Mouse (Mus musculus): ENCODE data around the gene Eya2. TPM values are rescaled to one million over a fixed set of nuclear protein-coding genes. Genes with fewer than 3 reads are reported as not detected.

Gene Eya2
- total and polyA plus RNA-seq, 3 experiments, result not detected

DNA sequence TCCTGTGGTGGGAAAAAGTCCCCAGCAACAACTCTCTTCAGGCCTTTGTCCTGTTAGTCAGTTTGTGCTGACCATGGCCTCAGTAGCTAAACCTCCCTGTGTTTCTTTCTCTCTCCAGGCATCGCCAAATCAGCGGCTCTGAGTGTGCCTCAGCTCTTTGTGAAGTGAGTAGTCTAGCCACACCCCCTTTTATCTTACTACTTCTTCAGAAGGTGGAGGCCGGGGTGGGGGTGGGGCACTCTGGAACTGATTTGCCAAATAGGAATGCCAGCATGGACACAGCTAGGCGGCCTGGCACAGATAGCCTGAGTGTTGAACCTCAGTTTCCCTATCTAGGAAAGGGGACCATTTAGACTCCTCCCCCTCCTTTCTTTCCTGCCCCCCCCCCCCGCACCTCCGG lies 87.9 kb downstream of the Eya2 start:
- H3K9me3 ChIP-seq (replicated peaks), result no peaks in the 10 kb centered on the region
- TF ChIP-seq GATA2 (IDR thresholded peaks at IDR 0.05; ENCODE audit: borderline replicate concordance, low read depth, low read length), result no peak
- TF ChIP-seq CTCF (IDR thresholded peaks at IDR 0.05; ENCODE audit: low read depth, low read length), result no peak
- no peak for TF ChIP-seq GATA1 (IDR thresholded peaks at IDR 0.05; ENCODE audit: borderline replicate concordance, low read length)
- no peak for TF ChIP-seq TAL1 (conservative IDR thresholded peaks at IDR 0.05; ENCODE audit: low read depth, low read length)
- TF ChIP-seq POLR2AphosphoS5 (IDR thresholded peaks at IDR 0.05; ENCODE audit: insufficient replicate concordance, low read depth, low read length), result no peak
- no peaks in the 10 kb centered on the region for H3K27me3 ChIP-seq (ENCODE audit: insufficient read depth, low read length)
- DNase-seq (ENCODE audit: low spot score) (no peak), ATAC-seq (ENCODE audit: extremely low read depth, insufficient number of reproducible peaks, low FRiP score, poor library complexity, severe bottlenecking) (no peak)
- no peak overlapping the region for H3K4me3 ChIP-seq (ENCODE audit: low read depth, low read length)
- H3K36me3 ChIP-seq (replicated peaks), result no peaks in the 10 kb centered on the region
- H3K4me1 ChIP-seq (ENCODE audit: insufficient read depth, low read depth, low read length), result no peaks in the 10 kb centered on the region

DNA sequence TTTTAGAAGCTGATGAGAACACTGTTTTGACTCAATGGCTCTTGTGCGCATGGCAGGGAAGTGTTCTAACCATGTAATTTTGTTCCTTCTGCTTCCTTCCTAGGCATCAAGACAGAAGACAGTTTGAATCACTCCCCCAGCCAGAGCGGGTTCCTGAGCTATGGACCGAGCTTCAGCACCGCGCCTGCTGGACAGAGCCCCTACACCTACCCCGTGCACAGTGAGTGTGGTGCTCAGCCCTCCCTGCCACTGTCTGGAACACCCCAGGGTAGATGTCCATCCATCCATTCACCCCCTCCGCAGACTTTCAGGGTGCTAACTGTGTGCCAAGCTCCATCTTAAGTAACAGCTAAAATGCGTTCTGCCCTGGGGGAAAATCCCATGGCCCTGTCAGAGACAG lies 92.7 kb downstream of the Eya2 start:
- no peaks in the 10 kb centered on the region for H3K9me3 ChIP-seq (replicated peaks)
- H3K4me3 ChIP-seq (ENCODE audit: low read depth, low read length), result no peak overlapping the region
- H3K36me3 ChIP-seq (replicated peaks), result no peaks in the 10 kb centered on the region
- no peaks in the 10 kb centered on the region for H3K4me1 ChIP-seq (ENCODE audit: insufficient read depth, low read depth, low read length)
- ATAC-seq (ENCODE audit: extremely low read depth, insufficient number of reproducible peaks, low FRiP score, poor library complexity, severe bottlenecking) (no peak), DNase-seq (ENCODE audit: low spot score) (no peak)
- H3K27me3 ChIP-seq (ENCODE audit: insufficient read depth, low read length), result no peaks in the 10 kb centered on the region
- TF ChIP-seq GATA2 (IDR thresholded peaks at IDR 0.05; ENCODE audit: borderline replicate concordance, low read depth, low read length) (no peak), POLR2AphosphoS5 (IDR thresholded peaks at IDR 0.05; ENCODE audit: insufficient replicate concordance, low read depth, low read length) (no peak), CTCF (IDR thresholded peaks at IDR 0.05; ENCODE audit: low read depth, low read length) (no peak), GATA1 (IDR thresholded peaks at IDR 0.05; ENCODE audit: borderline replicate concordance, low read length) (no peak), TAL1 (conservative IDR thresholded peaks at IDR 0.05; ENCODE audit: low read depth, low read length) (no peak)

DNA sequence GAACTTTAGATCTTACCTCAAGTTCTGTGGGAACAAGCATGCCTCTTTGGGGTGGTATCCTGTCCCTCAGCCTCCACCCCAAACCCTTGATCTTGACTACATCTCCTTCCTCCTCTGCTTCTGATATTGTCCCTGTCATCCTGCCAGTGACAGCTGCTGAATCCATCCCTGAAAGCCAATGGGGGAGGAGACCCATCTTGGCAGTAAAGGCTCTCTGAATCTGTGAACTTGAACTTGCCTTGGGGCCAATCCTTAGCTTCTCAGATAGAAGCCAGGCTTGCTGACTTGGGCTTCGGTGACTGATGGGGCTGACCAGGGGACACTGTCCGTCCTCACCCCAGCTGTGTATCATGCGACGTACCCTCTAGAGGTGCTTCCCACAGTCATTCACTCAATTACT lies 94.1 kb downstream of the Eya2 start:
- DNase-seq (ENCODE audit: low spot score) (no peak), ATAC-seq (ENCODE audit: extremely low read depth, insufficient number of reproducible peaks, low FRiP score, poor library complexity, severe bottlenecking) (no peak)
- no peaks in the 10 kb centered on the region for H3K27me3 ChIP-seq (ENCODE audit: insufficient read depth, low read length)
- no peaks in the 10 kb centered on the region for H3K9me3 ChIP-seq (replicated peaks)
- H3K4me1 ChIP-seq (ENCODE audit: insufficient read depth, low read depth, low read length), result no peaks in the 10 kb centered on the region
- no peak for TF ChIP-seq POLR2AphosphoS5 (IDR thresholded peaks at IDR 0.05; ENCODE audit: insufficient replicate concordance, low read depth, low read length)
- H3K4me3 ChIP-seq (ENCODE audit: low read depth, low read length), result no peak overlapping the region
- H3K36me3 ChIP-seq (replicated peaks), result no peaks in the 10 kb centered on the region

DNA sequence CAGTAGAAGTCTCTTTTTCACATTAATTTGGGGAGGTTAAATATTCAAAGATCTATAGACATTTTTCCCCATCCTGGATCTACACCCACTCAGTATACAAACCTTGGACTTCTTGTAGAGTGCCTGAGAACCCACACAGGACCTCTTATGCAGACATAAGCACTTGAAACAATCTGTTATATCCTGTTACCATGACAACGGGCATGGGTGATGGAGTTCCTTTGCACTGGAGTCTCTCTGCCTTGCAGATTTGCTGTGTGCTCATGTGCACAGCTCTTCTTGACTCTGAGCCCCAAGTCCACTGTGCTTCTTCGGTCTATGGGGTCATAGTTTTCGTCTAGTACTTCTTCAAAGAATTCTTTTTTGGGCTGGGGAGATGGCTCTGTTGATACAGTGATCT lies 96.2 kb downstream of the Eya2 start:
- H3K27me3 ChIP-seq (ENCODE audit: insufficient read depth, low read length), result no peaks in the 10 kb centered on the region
- ATAC-seq (ENCODE audit: extremely low read depth, insufficient number of reproducible peaks, low FRiP score, poor library complexity, severe bottlenecking), result no peak
- no peaks in the 10 kb centered on the region for H3K36me3 ChIP-seq (replicated peaks)
- H3K4me3 ChIP-seq (ENCODE audit: low read depth, low read length), result no peak overlapping the region
- TF ChIP-seq CTCF (IDR thresholded peaks at IDR 0.05; ENCODE audit: low read depth, low read length) (no peak), POLR2AphosphoS5 (IDR thresholded peaks at IDR 0.05; ENCODE audit: insufficient replicate concordance, low read depth, low read length) (no peak), TAL1 (conservative IDR thresholded peaks at IDR 0.05; ENCODE audit: low read depth, low read length) (no peak), GATA1 (IDR thresholded peaks at IDR 0.05; ENCODE audit: borderline replicate concordance, low read length) (no peak), GATA2 (IDR thresholded peaks at IDR 0.05; ENCODE audit: borderline replicate concordance, low read depth, low read length) (no peak)
- no peaks in the 10 kb centered on the region for H3K4me1 ChIP-seq (ENCODE audit: insufficient read depth, low read depth, low read length)
- no peak for DNase-seq (ENCODE audit: low spot score)
- no peaks in the 10 kb centered on the region for H3K9me3 ChIP-seq (replicated peaks)

DNA sequence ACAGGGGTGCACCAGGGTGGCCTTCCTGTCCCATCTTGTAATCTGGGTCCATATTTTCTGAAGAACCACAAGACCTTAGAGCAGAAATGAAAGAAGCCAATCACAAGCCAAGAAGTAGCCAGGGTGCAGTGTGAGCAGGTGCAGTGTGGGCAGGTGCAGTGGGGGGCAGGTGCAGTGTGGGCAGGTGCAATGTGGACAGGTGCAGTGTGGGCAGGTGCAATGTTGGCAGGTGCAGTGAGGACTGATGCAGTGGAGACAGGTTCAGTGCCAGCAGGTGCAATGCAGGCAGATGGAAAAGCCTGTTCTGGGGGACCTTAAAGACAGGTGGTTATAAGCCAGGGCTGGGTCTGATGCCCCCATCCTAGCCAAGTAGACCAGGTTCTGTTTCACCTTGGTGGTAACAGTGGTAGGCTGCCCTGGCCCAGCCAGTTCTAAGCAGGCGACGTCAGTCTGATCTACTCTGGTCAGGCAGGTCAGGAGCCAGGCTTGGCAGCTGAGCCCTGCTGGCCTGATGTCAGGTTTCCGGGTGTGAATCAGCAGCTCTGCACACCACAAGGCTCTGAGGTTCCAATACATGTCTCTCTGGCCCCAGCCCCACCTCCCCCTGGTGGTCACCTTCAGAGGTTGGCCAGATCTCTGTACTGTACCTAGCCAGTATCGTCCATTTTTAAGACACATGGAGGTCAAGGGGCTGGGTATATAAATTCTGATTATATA lies 98.3 kb downstream of the Eya2 start:
- ATAC-seq (ENCODE audit: extremely low read depth, insufficient number of reproducible peaks, low FRiP score, poor library complexity, severe bottlenecking) (no peak), DNase-seq (ENCODE audit: low spot score) (no peak)
- Histone ChIP-seq H3K4me3 (ENCODE audit: low read depth, low read length) (no peak overlapping the region), H3K9me3 (replicated peaks) (no peaks in the 10 kb centered on the region), H3K4me1 (ENCODE audit: insufficient read depth, low read depth, low read length) (no peaks in the 10 kb centered on the region), H3K36me3 (replicated peaks) (no peaks in the 10 kb centered on the region), H3K27me3 (ENCODE audit: insufficient read depth, low read length) (no peaks in the 10 kb centered on the region)
- TF ChIP-seq TAL1 (conservative IDR thresholded peaks at IDR 0.05; ENCODE audit: low read depth, low read length), result no peak
- TF ChIP-seq GATA2 (IDR thresholded peaks at IDR 0.05; ENCODE audit: borderline replicate concordance, low read depth, low read length), result no peak
- no peak for TF ChIP-seq GATA1 (IDR thresholded peaks at IDR 0.05; ENCODE audit: borderline replicate concordance, low read length)
- TF ChIP-seq CTCF (IDR thresholded peaks at IDR 0.05; ENCODE audit: low read depth, low read length), result no peak
- no peak for TF ChIP-seq POLR2AphosphoS5 (IDR thresholded peaks at IDR 0.05; ENCODE audit: insufficient replicate concordance, low read depth, low read length)

DNA sequence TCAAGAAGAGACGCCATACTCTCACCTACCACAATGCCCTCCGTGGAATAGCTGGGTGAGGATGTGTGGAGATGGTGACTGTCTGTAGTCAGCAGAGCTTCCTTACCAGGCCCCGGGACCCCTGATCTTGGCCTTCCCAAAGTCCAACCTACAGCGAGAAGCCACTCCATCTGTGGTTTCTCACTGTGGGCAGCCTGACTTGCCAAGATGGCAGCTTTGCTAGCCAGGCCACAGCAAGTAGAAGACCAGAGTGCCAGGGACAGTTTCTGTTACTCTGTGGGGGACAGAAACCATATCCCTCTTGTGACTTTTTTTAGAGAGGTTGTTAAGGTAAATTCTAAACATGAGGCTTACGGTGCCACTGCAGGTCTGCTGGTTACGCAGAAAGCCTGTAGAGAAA lies 99.9 kb downstream of the Eya2 start:
- Histone ChIP-seq H3K4me1 (ENCODE audit: insufficient read depth, low read depth, low read length) (no peaks in the 10 kb centered on the region), H3K9me3 (replicated peaks) (no peaks in the 10 kb centered on the region), H3K4me3 (ENCODE audit: low read depth, low read length) (no peak overlapping the region), H3K36me3 (replicated peaks) (no peaks in the 10 kb centered on the region), H3K27me3 (ENCODE audit: insufficient read depth, low read length) (no peaks in the 10 kb centered on the region)
- no peak for DNase-seq (ENCODE audit: low spot score)
- TF ChIP-seq GATA2 (IDR thresholded peaks at IDR 0.05; ENCODE audit: borderline replicate concordance, low read depth, low read length) (no peak), CTCF (IDR thresholded peaks at IDR 0.05; ENCODE audit: low read depth, low read length) (no peak), TAL1 (conservative IDR thresholded peaks at IDR 0.05; ENCODE audit: low read depth, low read length) (no peak), GATA1 (IDR thresholded peaks at IDR 0.05; ENCODE audit: borderline replicate concordance, low read length) (no peak), POLR2AphosphoS5 (IDR thresholded peaks at IDR 0.05; ENCODE audit: insufficient replicate concordance, low read depth, low read length) (no peak)
- ATAC-seq (ENCODE audit: extremely low read depth, insufficient number of reproducible peaks, low FRiP score, poor library complexity, severe bottlenecking), result no peak

Measured in G1E (cell line).